Mouse (Mus musculus) CH12.LX (cell line): ENCODE results near the gene Mapkapk2. TPM values are rescaled to one million over a fixed set of nuclear protein-coding genes. Genes with fewer than 3 reads are reported as not detected.

Source experiments
- DNase-seq: peaks from one replicate; pipeline ENCODE4 v3.0.0-alpha.2; 2013; ENCODE audit errors: extremely low read depth
- H3K27ac ChIP-seq: 2 replicates; pipeline ENCODE4 v1.5.1; 2012; ENCODE audit warnings: low read depth, mild to moderate bottlenecking, control low read depth, moderate library complexity; ENCODE audit not compliant: insufficient read depth
- H3K27me3 ChIP-seq: replicated peaks from 2 replicates; pipeline ENCODE3; 2012; ENCODE audit warnings: inconsistent platforms
- H3K36me3 ChIP-seq, 2 experiments: replicated peaks in 1 of 2; 2 replicates each; pipeline versions ENCODE3 to v1.6.1; 2012; ENCODE audit warnings: inconsistent platforms in 1 of 2, low read length in 1 of 2, mild to moderate bottlenecking in 1 of 2, mixed read lengths in 1 of 2, moderate library complexity in 1 of 2; ENCODE audit not compliant: control insufficient read depth in 1 of 2, insufficient read depth in 1 of 2
- H3K4me1 ChIP-seq, 2 experiments: 2 replicates each; pipeline ENCODE4 v1.6.1; 2012; ENCODE audit warnings: inconsistent platforms in 1 of 2, moderate library complexity in 1 of 2; ENCODE audit not compliant: insufficient read depth in 2 of 2, control insufficient read depth in 1 of 2
- H3K4me2 ChIP-seq: 2 replicates; pipeline ENCODE4 v1.6.1; 2012; ENCODE audit warnings: low read depth, mild to moderate bottlenecking, control low read depth; ENCODE audit not compliant: poor library complexity, insufficient read depth, severe bottlenecking
- H3K4me3 ChIP-seq, 3 experiments: fragments of 150-350 bp in 1 of 3; sonication (generic) in 1 of 3; replicated peaks in 1 of 3; 2 replicates each; pipeline versions ENCODE3 to v1.5.1; 2011 to 2012; ENCODE audit warnings: low read depth in 2 of 3, low read length in 2 of 3, mild to moderate bottlenecking in 2 of 3, moderate library complexity in 2 of 3, control low read depth in 1 of 3, improper control_type of control experiment in 1 of 3, inconsistent platforms in 1 of 3, mixed read lengths in 1 of 3; ENCODE audit not compliant: poor library complexity in 1 of 3
- H3K79me2 ChIP-seq: replicated peaks from 2 replicates; pipeline ENCODE4 v1.6.1; 2012; ENCODE audit warnings: mild to moderate bottlenecking, moderate library complexity; ENCODE audit not compliant: control insufficient read depth, poor library complexity, insufficient read depth, severe bottlenecking; ENCODE audit errors: extremely low read depth
- H3K9ac ChIP-seq: 2 replicates; pipeline ENCODE4 v1.6.1; 2012; ENCODE audit warnings: low read depth, mild to moderate bottlenecking, control low read depth, moderate library complexity; ENCODE audit not compliant: insufficient read depth
- H3K9me3 ChIP-seq: replicated peaks from 2 replicates; pipeline ENCODE3; 2012; ENCODE audit warnings: low read length, inconsistent platforms, mixed read lengths
- BHLHE40 ChIP-seq: IDR thresholded peaks from 2 replicates; pipeline ENCODE4 v1.6.1; 2011; ENCODE audit warnings: mild to moderate bottlenecking, low read depth, low read length, improper control_type of control experiment
- CHD2 ChIP-seq: IDR thresholded peaks from 2 replicates; pipeline ENCODE4 v1.6.1; 2011; ENCODE audit warnings: low read length, improper control_type of control experiment
- CTCF ChIP-seq, 2 experiments: IDR thresholded peaks in 1 of 2; conservative IDR thresholded peaks in 1 of 2; 2 replicates each; pipeline ENCODE4 v1.5.1; 2011 to 2012; ENCODE audit warnings: low read depth in 2 of 2, low read length in 2 of 2, improper control_type of control experiment in 1 of 2, inconsistent platforms in 1 of 2, mild to moderate bottlenecking in 1 of 2, moderate library complexity in 1 of 2
- E2F4 ChIP-seq: IDR thresholded peaks from 2 replicates; pipeline ENCODE4 v1.6.1; 2011; ENCODE audit warnings: low read depth, low read length, improper control_type of control experiment; ENCODE audit not compliant: insufficient replicate concordance
- ELF1 ChIP-seq: IDR thresholded peaks from 2 replicates; pipeline ENCODE4 v1.6.1; 2014; ENCODE audit warnings: low read depth, mild to moderate bottlenecking, inconsistent platforms, low read length, improper control_type of control experiment
- ETS1 ChIP-seq: conservative IDR thresholded peaks from 2 replicates; pipeline ENCODE4 v1.6.1; 2012; ENCODE audit warnings: low read depth, mild to moderate bottlenecking, inconsistent platforms, low read length, improper control_type of control experiment, moderate library complexity
- IRF4 ChIP-seq: IDR thresholded peaks from 2 replicates; pipeline ENCODE4 v1.6.1; 2014; ENCODE audit warnings: low read depth, mild to moderate bottlenecking, inconsistent platforms, low read length, improper control_type of control experiment
- JUN ChIP-seq: IDR thresholded peaks from 2 replicates; pipeline ENCODE4 v1.6.1; 2011; ENCODE audit warnings: low read depth, mild to moderate bottlenecking, low read length, improper control_type of control experiment, moderate library complexity; ENCODE audit not compliant: insufficient read depth
- MAFK ChIP-seq: IDR thresholded peaks from 2 replicates; pipeline ENCODE4 v1.6.1; 2011; ENCODE audit warnings: low read length, improper control_type of control experiment; ENCODE audit not compliant: insufficient replicate concordance
- MAZ ChIP-seq: IDR thresholded peaks from 2 replicates; pipeline ENCODE4 v1.6.1; 2012; ENCODE audit warnings: low read depth, mild to moderate bottlenecking, inconsistent platforms, low read length, improper control_type of control experiment, moderate library complexity
- MEF2A ChIP-seq: IDR thresholded peaks from 2 replicates; pipeline ENCODE4 v1.6.1; 2014; ENCODE audit warnings: low read depth, mild to moderate bottlenecking, inconsistent platforms, low read length, improper control_type of control experiment, borderline replicate concordance
- MXI1 ChIP-seq: IDR thresholded peaks from 2 replicates; pipeline ENCODE4 v1.6.1; 2011; ENCODE audit warnings: mild to moderate bottlenecking, low read depth, low read length, improper control_type of control experiment
- MYC ChIP-seq: IDR thresholded peaks from 2 replicates; pipeline ENCODE4 v1.6.1; 2011; ENCODE audit warnings: low read depth, mild to moderate bottlenecking, improper control_type of control experiment, low read length
- NELFE ChIP-seq: IDR thresholded peaks from 2 replicates; pipeline ENCODE4 v1.6.1; 2011; ENCODE audit warnings: low read depth, low read length, improper control_type of control experiment
- NRF1 ChIP-seq: IDR thresholded peaks from 2 replicates; pipeline ENCODE4 v1.6.1; 2014; ENCODE audit warnings: low read depth, mild to moderate bottlenecking, inconsistent platforms, low read length, improper control_type of control experiment, moderate library complexity
- POLR2A ChIP-seq: IDR thresholded peaks from 2 replicates; pipeline ENCODE4 v1.6.1; 2011; ENCODE audit warnings: low read depth, mild to moderate bottlenecking, improper control_type of control experiment, low read length
- POLR2AphosphoS2 ChIP-seq: IDR thresholded peaks from 2 replicates; pipeline ENCODE4 v1.6.1; 2011; ENCODE audit warnings: low read depth, low read length, improper control_type of control experiment
- RAD21 ChIP-seq: IDR thresholded peaks from 2 replicates; pipeline ENCODE4 v1.6.1; 2011; ENCODE audit warnings: low read depth, mild to moderate bottlenecking, low read length, improper control_type of control experiment, moderate library complexity
- RCOR1 ChIP-seq: conservative IDR thresholded peaks from 2 replicates; pipeline ENCODE4 v1.6.1; 2012; ENCODE audit warnings: low read depth, mild to moderate bottlenecking, inconsistent platforms, low read length, improper control_type of control experiment
- SIN3A ChIP-seq: IDR thresholded peaks from 2 replicates; pipeline ENCODE4 v1.6.1; 2012; ENCODE audit warnings: low read length, improper control_type of control experiment, inconsistent platforms
- SMC3 ChIP-seq: IDR thresholded peaks from 2 replicates; pipeline ENCODE4 v1.6.1; 2011; ENCODE audit warnings: low read depth, low read length, improper control_type of control experiment
- UBTF ChIP-seq: IDR thresholded peaks from 2 replicates; pipeline ENCODE4 v1.6.1; 2012; ENCODE audit warnings: low read depth, mild to moderate bottlenecking, inconsistent platforms, low read length, improper control_type of control experiment, moderate library complexity
- USF1 ChIP-seq: IDR thresholded peaks from 2 replicates; pipeline ENCODE4 v1.6.1; 2014; ENCODE audit warnings: low read depth, mild to moderate bottlenecking, inconsistent platforms, low read length, improper control_type of control experiment
- USF2 ChIP-seq: conservative IDR thresholded peaks from 2 replicates; pipeline ENCODE4 v1.6.1; 2011; ENCODE audit warnings: low read depth, low read length, improper control_type of control experiment
- ZC3H11A ChIP-seq: IDR thresholded peaks from 2 replicates; pipeline ENCODE4 v1.6.1; 2012; ENCODE audit warnings: low read depth, mild to moderate bottlenecking, inconsistent platforms, low read length, improper control_type of control experiment
- ZKSCAN1 ChIP-seq: IDR thresholded peaks from 2 replicates; pipeline ENCODE4 v1.6.1; 2012; ENCODE audit warnings: low read depth, inconsistent platforms, low read length, improper control_type of control experiment, borderline replicate concordance
- ZMIZ1 ChIP-seq: IDR thresholded peaks from 2 replicates; pipeline ENCODE4 v1.6.1; 2012; ENCODE audit warnings: low read depth, mild to moderate bottlenecking, inconsistent platforms, low read length, improper control_type of control experiment
- dilution Hi-C: fragments of 300-500 bp; cut with MboI; formaldehyde crosslinking; loops from 2 replicates; pipeline ENCODE4 v1.14.3; 2020; ENCODE audit warnings: low sequenced_read_pairs; ENCODE audit not compliant: extremely low pct_unique_long_range_greater_than_20kb, extremely low pct_ligation_motif_present
- in situ Hi-C: fragments of 300-500 bp; cut with MboI; formaldehyde crosslinking; loops from 3 replicates; pipeline ENCODE4 v1.14.3; 2019; ENCODE audit warnings: low sequenced_read_pairs, low pct_ligation_motif_present, low pct_unique_long_range_greater_than_20kb, mixed read lengths
- polyA plus RNA-seq: library from polyadenylated mRNA; unstranded; fragments of >175 nt; gene quantifications from 2 replicates; pipeline ENCODE4 v1.2.1, GENCODE M21; 2012; ENCODE audit warnings: low read depth; ENCODE audit not compliant: insufficient read length
- total RNA-seq, 2 experiments: library from RNA; depleted of rRNA; stranded (reverse); fragments of 300-350 nt in 1 of 2; fragments of >200 nt in 1 of 2; gene quantifications; 2 replicates each; pipeline ENCODE4 v1.2.3; 2012 to 2014

Gene Mapkapk2
- total and polyA plus RNA-seq, 3 experiments = 55.0 to 63.5 (median 62.9) TPM

GRCm38 (mm10) chr1:131053239-131053638 lies 44.4 kb downstream of the Mapkapk2 start (continued):
- TF ChIP-seq JUN = no peak
- no peak for TF ChIP-seq POLR2AphosphoS2
- 0 out of 2 replicates have a peak, but pooled peaks have one; percentile 49 for TF ChIP-seq MEF2A
- TF ChIP-seq IRF4 = peak; percentile 61; the same call in 1 of the 2 replicates
- no peak for TF ChIP-seq ZMIZ1

GRCm38 (mm10) chr1:131051073-131051472 lies 46.6 kb downstream of the Mapkapk2 start:
- Histone ChIP-seq H3K27ac (peak overlapping the region; percentile 87), H3K79me2 (no peaks in the 10 kb centered on the region)

GRCm38 (mm10) chr1:131050617-131051016 lies 47.0 kb downstream of the Mapkapk2 start:
- H3K4me1 ChIP-seq = peaks cover 50 to 94% of the 10 kb centered on the region in 2 experiments
- TF ChIP-seq E2F4 = no peak
- no peak for TF ChIP-seq SIN3A
- TF ChIP-seq POLR2AphosphoS2 = no peak
- no peak for TF ChIP-seq USF2
- no peak for TF ChIP-seq USF1
- 0 out of 2 replicates have a peak, but pooled peaks have one; percentile 19 for TF ChIP-seq POLR2A
- no peak for TF ChIP-seq NRF1
- 0 out of 2 replicates have a peak, but pooled peaks have one; percentile 22 for TF ChIP-seq UBTF
- TF ChIP-seq CTCF (conservative IDR thresholded peaks at IDR 0.05 in 1 of 2, IDR thresholded peaks at IDR 0.05 in 1 of 2; ENCODE audit: low read depth in 2 of 2, low read length in 2 of 2) = peak in 1 of 2 experiments; percentile 59; a peak in 2 of 4 replicates
- TF ChIP-seq ZMIZ1 = peak; percentile 18; the same call in 1 of the 2 replicates
- TF ChIP-seq MAFK = no peak
- no peak for TF ChIP-seq MAZ
- peak; percentile 54 for TF ChIP-seq SMC3
- peak; percentile 31 for TF ChIP-seq RAD21
- no peak for TF ChIP-seq RCOR1
- TF ChIP-seq ZC3H11A = no peak
- TF ChIP-seq JUN = no peak
- no peaks in the 10 kb centered on the region for H3K9me3 ChIP-seq
- H3K27me3 ChIP-seq = no peaks in the 10 kb centered on the region
- H3K4me2 ChIP-seq = peak overlapping the region; percentile 65
- dilution Hi-C loops = no loop called here
- DNase-seq = peak; percentile 65
- in situ Hi-C loops = loop anchor here (5.0 to 10.0 kb wide), 5 partner anchors 63 to 506 kb away; partner anchors contain the start of genes Gm29427 and Yod1
- H3K27ac ChIP-seq = peak overlapping the region; percentile 87
- peak overlapping the region in 2 of 3 experiments; percentile 6 for H3K4me3 ChIP-seq
- H3K79me2 ChIP-seq = no peaks in the 10 kb centered on the region
- H3K9ac ChIP-seq = peak overlapping the region; percentile 72
- peaks cover 14 to 22% of the 10 kb centered on the region in 2 experiments for H3K36me3 ChIP-seq

More at GRCm38 (mm10) chr1:131051073-131051472, 46.6 kb downstream of the Mapkapk2 start:
- Histone ChIP-seq H3K4me2 (peak overlapping the region; percentile 65), H3K27me3 (no peaks in the 10 kb centered on the region), H3K36me3 (peaks cover 18 to 27% of the 10 kb centered on the region in 2 experiments), H3K4me3 (peak overlapping the region in 2 of 3 experiments; percentile 6), H3K9ac (peak overlapping the region; percentile 72), H3K9me3 (no peaks in the 10 kb centered on the region), H3K4me1 (peaks cover 46 to 90% of the 10 kb centered on the region in 2 experiments)
- dilution Hi-C loops (no loop called here), in situ Hi-C loops (loop anchor here (5.0 to 10.0 kb wide), 5 partner anchors 64 to 506 kb away; partner anchors contain the start of genes Gm29427 and Yod1)
- peak; percentile 66 for DNase-seq
- TF ChIP-seq POLR2A (0 out of 2 replicates have a peak, but pooled peaks have one; percentile 6), CHD2 (peak; percentile 86), ELF1 (0 out of 2 replicates have a peak, but pooled peaks have one; percentile 2), MXI1 (no peak; the same call in 1 of the 2 replicates), ETS1 (peak; percentile 64; the same call in 1 of the 2 replicates), MYC (peak; percentile 14; the same call in 1 of the 2 replicates), CTCF (conservative IDR thresholded peaks at IDR 0.05 in 1 of 2, IDR thresholded peaks at IDR 0.05 in 1 of 2; ENCODE audit: low read depth in 2 of 2, low read length in 2 of 2) (no peak), SIN3A (no peak; the same call in 1 of the 2 replicates), NELFE (no peak), ZMIZ1 (no peak), BHLHE40 (peak; percentile 83), ZKSCAN1 (peak; percentile 35; the same call in 1 of the 2 replicates), IRF4 (0 out of 2 replicates have a peak, but pooled peaks have one; percentile 8), UBTF (0 out of 2 replicates have a peak, but pooled peaks have one; percentile 63)
